Mouse (Mus musculus) hindbrain, postnatal 0 days (tissue): ENCODE measurements around the gene Loxl4. TPM values are rescaled to one million over a fixed set of nuclear protein-coding genes. Genes with fewer than 3 reads are reported as not detected.

Source experiments
- ATAC-seq: fragments of 200-750 bp; cut with Nextera tagmentation; 2 replicates; pipeline ENCODE4 v1.8.0; 2017; ENCODE audit warnings: mild to moderate bottlenecking, moderate TSS enrichment, moderate library complexity
- DNase-seq: peaks from one replicate; pipeline ENCODE4 v3.0.0-alpha.2; 2015; ENCODE audit warnings: low spot score
- H3K27ac ChIP-seq: fragments of 300-500 bp; sonication (generic); 2 replicates; pipeline ENCODE4 v1.5.1; 2014; ENCODE audit warnings: mild to moderate bottlenecking
- H3K27me3 ChIP-seq: fragments of 300-500 bp; sonication (generic); 2 replicates; pipeline ENCODE4 v1.6.1; 2014; ENCODE audit warnings: low read length, mixed read lengths; ENCODE audit not compliant: insufficient read depth
- H3K36me3 ChIP-seq: fragments of 300-500 bp; sonication (generic); 2 replicates; pipeline ENCODE4 v1.6.1; 2014; ENCODE audit warnings: low read length, mixed read lengths; ENCODE audit not compliant: insufficient read depth
- H3K4me1 ChIP-seq: fragments of 300-500 bp; sonication (generic); 2 replicates; pipeline ENCODE4 v1.6.1; 2014; ENCODE audit warnings: antibody characterized with exemption, low read length, mixed read lengths; ENCODE audit not compliant: insufficient read depth
- H3K4me2 ChIP-seq: fragments of 300-500 bp; sonication (generic); 2 replicates; pipeline ENCODE4 v1.6.1; 2014; ENCODE audit warnings: low read depth, mild to moderate bottlenecking, low read length, moderate library complexity, mixed read lengths
- H3K4me3 ChIP-seq: fragments of 300-500 bp; sonication (generic); 2 replicates; pipeline ENCODE4 v1.5.1; 2014; ENCODE audit warnings: low read length
- H3K9ac ChIP-seq: fragments of 300-500 bp; sonication (generic); replicated peaks from 2 replicates; pipeline ENCODE4 v1.6.1; 2014; ENCODE audit warnings: mild to moderate bottlenecking, low read length, moderate library complexity, mixed read lengths
- H3K9me3 ChIP-seq: fragments of 300-500 bp; sonication (generic); 2 replicates; pipeline ENCODE4 v1.6.1; 2016; ENCODE audit warnings: low read length, mixed read lengths
- CTCF ChIP-seq: IDR thresholded peaks from 2 replicates; pipeline ENCODE4 v1.5.1; 2016; ENCODE audit warnings: antibody characterized with exemption, control low read depth, low read depth
- WGBS: fragments of 180-500 bp; shearing (Covaris S2); extraction: QIAGEN DNeasy Blood & Tissue Kit; methylation state at CpG from one replicate; pipeline ENCODE4 v1.1.7; 2014; 5-methylcytosine and 5-hydroxymethylcytosine counted together
- polyA plus RNA-seq: library from polyadenylated mRNA; unstranded; fragments of >200 nt; fragmentation: Nextera tagmentation; extraction: Ambion mirVana; gene quantifications from 2 replicates; pipeline ENCODE4 v1.2.1, GENCODE M21; 2015
- total RNA-seq: library from RNA; depleted of rRNA; stranded (reverse); fragments of >200 nt; gene quantifications from 2 replicates; pipeline ENCODE4 v1.2.3, GENCODE M21; 2014

The Loxl4 gene
- total and polyA plus RNA-seq, 2 experiments from 2014 or later, result 0.78 TPM; not detected in 1

- Histone ChIP-seq H3K9ac (no peak overlapping the region), H3K4me1 (peaks cover 9% of the 10 kb centered on the region; the same call in 1 of the 2 replicates), H3K9me3 (no peaks in the 10 kb centered on the region), H3K27ac (no peak overlapping the region), H3K4me2 (no peak overlapping the region), H3K36me3 (no peaks in the 10 kb centered on the region), H3K4me3 (no peak overlapping the region), H3K27me3 (0 out of 2 replicates have a peak, but pooled peaks cover 4% of the 10 kb centered on the region)
- no peak for ATAC-seq
- no peak for DNase-seq
- TF ChIP-seq CTCF, result no peak
- WGBS, result 84% methylated on average over 2 of the region's 2 CpGs
Observed at GRCm38 (mm10) chr19:42657306-42657705, 44.7 kb upstream of the Loxl4 start.

GRCm38 (mm10) chr19:42655006-42655405 is 42.4 kb upstream of the Loxl4 start:
- peak; percentile 30; the same call in 1 of the 2 replicates for ATAC-seq
- Histone ChIP-seq H3K27me3 (0 out of 2 replicates have a peak, but pooled peaks cover 4% of the 10 kb centered on the region), H3K4me2 (no peak overlapping the region), H3K4me1 (peaks cover 7% of the 10 kb centered on the region; the same call in 1 of the 2 replicates), H3K27ac (no peak overlapping the region), H3K36me3 (no peaks in the 10 kb centered on the region), H3K9ac (no peak overlapping the region), H3K4me3 (no peak overlapping the region), H3K9me3 (no peaks in the 10 kb centered on the region)
- DNase-seq, result peak; percentile 79
- peak; percentile 91 for TF ChIP-seq CTCF
- 50% methylated on average over 1 of the region's 1 CpGs for WGBS

GRCm38 (mm10) chr19:42653091-42653490 is 40.5 kb upstream of the Loxl4 start:
- H3K9me3 ChIP-seq, result no peaks in the 10 kb centered on the region
- WGBS, result 29% methylated on average over 6 of the region's 6 CpGs
- H3K27ac ChIP-seq, result no peak overlapping the region
- no peak overlapping the region for H3K9ac ChIP-seq
- no peak overlapping the region for H3K4me3 ChIP-seq
- no peaks in the 10 kb centered on the region for H3K36me3 ChIP-seq
- H3K4me1 ChIP-seq, result no peaks in the 10 kb centered on the region
- no peak for ATAC-seq
- TF ChIP-seq CTCF, result peak; percentile 44; the same call in 1 of the 2 replicates
- no peak overlapping the region for H3K4me2 ChIP-seq
- DNase-seq, result no peak
- H3K27me3 ChIP-seq, result 0 out of 2 replicates have a peak, but pooled peaks cover 4% of the 10 kb centered on the region

GRCm38 (mm10) chr19:42652425-42652824 is 39.8 kb upstream of the Loxl4 start:
- H3K36me3 ChIP-seq, result no peaks in the 10 kb centered on the region
- H3K27me3 ChIP-seq, result 0 out of 2 replicates have a peak, but pooled peaks cover 4% of the 10 kb centered on the region
- no peak for TF ChIP-seq CTCF
- WGBS, result 65% methylated on average over 7 of the region's 7 CpGs
- no peak for ATAC-seq
- H3K9me3 ChIP-seq, result no peaks in the 10 kb centered on the region
- DNase-seq, result no peak
- H3K4me2 ChIP-seq, result no peak overlapping the region
- no peak overlapping the region for H3K9ac ChIP-seq
- H3K4me3 ChIP-seq, result no peak overlapping the region
- H3K27ac ChIP-seq, result no peak overlapping the region
- no peaks in the 10 kb centered on the region for H3K4me1 ChIP-seq

- ATAC-seq (no peak), DNase-seq (no peak)
- Histone ChIP-seq H3K9me3 (no peaks in the 10 kb centered on the region), H3K36me3 (no peaks in the 10 kb centered on the region), H3K9ac (no peak overlapping the region), H3K4me1 (no peaks in the 10 kb centered on the region), H3K27me3 (no peaks in the 10 kb centered on the region), H3K4me3 (no peak overlapping the region), H3K4me2 (no peak overlapping the region), H3K27ac (no peak overlapping the region)
- 78% methylated on average over 9 of the region's 9 CpGs for WGBS
- TF ChIP-seq CTCF, result no peak
Observed at GRCm38 (mm10) chr19:42640211-42640610, 27.6 kb upstream of the Loxl4 start.

- DNase-seq, result no peak
- TF ChIP-seq CTCF, result no peak
- Histone ChIP-seq H3K4me1 (no peaks in the 10 kb centered on the region), H3K27ac (no peak overlapping the region), H3K4me2 (no peak overlapping the region), H3K36me3 (no peaks in the 10 kb centered on the region), H3K4me3 (no peak overlapping the region), H3K27me3 (no peaks in the 10 kb centered on the region), H3K9me3 (no peaks in the 10 kb centered on the region), H3K9ac (no peak overlapping the region)
- WGBS, result 73% methylated on average over 8 of the region's 8 CpGs
- no peak for ATAC-seq
Observed at GRCm38 (mm10) chr19:42639544-42639943, 26.9 kb upstream of the Loxl4 start.

- Histone ChIP-seq H3K9me3 (no peaks in the 10 kb centered on the region), H3K27me3 (no peaks in the 10 kb centered on the region), H3K4me3 (no peak overlapping the region), H3K36me3 (no peaks in the 10 kb centered on the region), H3K4me1 (no peaks in the 10 kb centered on the region), H3K9ac (no peak overlapping the region), H3K4me2 (no peak overlapping the region), H3K27ac (peak overlapping the region; percentile 11; the same call in 1 of the 2 replicates)
- DNase-seq (no peak), ATAC-seq (no peak)
- WGBS, result 50% methylated on average over 8 of the region's 8 CpGs
- TF ChIP-seq CTCF, result no peak
Observed at GRCm38 (mm10) chr19:42638604-42639481, 26.2 kb upstream of the Loxl4 start.
